Mouse (Mus musculus) heart, postnatal 0 days (tissue): ENCODE measurements around the gene Cav3.

Source experiments
- CTCF ChIP-seq: IDR thresholded peaks from 2 replicates; pipeline ENCODE4 v1.5.1; 2016; ENCODE audit warnings: antibody characterized with exemption, control low read depth, low read depth
- EP300 ChIP-seq: IDR thresholded peaks from 2 replicates; pipeline ENCODE4 v1.6.1; 2016; ENCODE audit warnings: antibody characterized with exemption, low read depth

- TF ChIP-seq CTCF (no peak), EP300 (no peak)
Observed at GRCm38 (mm10) chr6:112493371-112493770, 34.1 kb downstream of the Cav3 start.
